Mouse (Mus musculus): ENCODE data around the gene Map2k6.
"Not testable (repeated sequence)": the region's sequence is repeated elsewhere in the genome, so short reads cannot be mapped to it uniquely, and the experiment has no call there.

Gene Map2k6

GRCm38 (mm10) chr11:110398553-110399239 is at the start of gene Map2k6:
Map2k6 (plus strand) TSS chr11:110399122.
- DNase-seq (ENCODE audit: low spot score) = peak; percentile 39

- no peak for DNase-seq (ENCODE audit: low spot score)
These were observed 44.7 kb upstream of the Map2k6 start for GRCm38 (mm10) chr11:110354261-110354660.

- not testable (repeated sequence) for DNase-seq (ENCODE audit: low spot score)
These were observed 43.8 kb upstream of the Map2k6 start for GRCm38 (mm10) chr11:110355131-110355530.

GRCm38 (mm10) chr11:110357756-110358551 is 41.0 kb upstream of the Map2k6 start:
- DNase-seq (ENCODE audit: low spot score) = no peak

- no peak for DNase-seq (ENCODE audit: low spot score)
These were observed 33.9 kb upstream of the Map2k6 start for GRCm38 (mm10) chr11:110365016-110365415.

GRCm38 (mm10) chr11:110366902-110367301 is 32.0 kb upstream of the Map2k6 start:
- no peak for DNase-seq (ENCODE audit: low spot score)

GRCm38 (mm10) chr11:110367638-110368037 is 31.3 kb upstream of the Map2k6 start:
- no peak for DNase-seq (ENCODE audit: low spot score)

GRCm38 (mm10) chr11:110369312-110370019 is 29.5 kb upstream of the Map2k6 start:
- no peak for DNase-seq (ENCODE audit: low spot score)

- no peak for DNase-seq (ENCODE audit: low spot score)
These were observed 27.1 kb upstream of the Map2k6 start for GRCm38 (mm10) chr11:110371827-110372226.

GRCm38 (mm10) chr11:110372266-110372954 is 26.5 kb upstream of the Map2k6 start:
- DNase-seq (ENCODE audit: low spot score) = no peak

GRCm38 (mm10) chr11:110374036-110374435 is 24.9 kb upstream of the Map2k6 start:
- DNase-seq (ENCODE audit: low spot score) = no peak

- DNase-seq (ENCODE audit: low spot score) = no peak
These were observed 19.1 kb upstream of the Map2k6 start for GRCm38 (mm10) chr11:110379661-110380309.

GRCm38 (mm10) chr11:110380310-110380668 is 18.6 kb upstream of the Map2k6 start:
- no peak for DNase-seq (ENCODE audit: low spot score)

- no peak for DNase-seq (ENCODE audit: low spot score)
These were observed 13.4 kb upstream of the Map2k6 start for GRCm38 (mm10) chr11:110385487-110385886.

GRCm38 (mm10) chr11:110392763-110393162 is 6.2 kb upstream of the Map2k6 start:
- DNase-seq (ENCODE audit: low spot score) = no peak

GRCm38 (mm10) chr11:110394788-110395452 is 4.0 kb upstream of the Map2k6 start:
- no peak for DNase-seq (ENCODE audit: low spot score)

- DNase-seq (ENCODE audit: low spot score) = no peak
These were observed 2.8 kb upstream of the Map2k6 start for GRCm38 (mm10) chr11:110396085-110396484.

- no peak for DNase-seq (ENCODE audit: low spot score)
These were observed 573 bp downstream of the Map2k6 start for GRCm38 (mm10) chr11:110399240-110400150.

- no peak for DNase-seq (ENCODE audit: low spot score)
These were observed 1.4 kb downstream of the Map2k6 start for GRCm38 (mm10) chr11:110400283-110400682.

GRCm38 (mm10) chr11:110402671-110403070 is 3.7 kb downstream of the Map2k6 start:
- no peak for DNase-seq (ENCODE audit: low spot score)
